Mouse (Mus musculus): ENCODE data around the gene Rufy1.

The Rufy1 gene

DNA sequence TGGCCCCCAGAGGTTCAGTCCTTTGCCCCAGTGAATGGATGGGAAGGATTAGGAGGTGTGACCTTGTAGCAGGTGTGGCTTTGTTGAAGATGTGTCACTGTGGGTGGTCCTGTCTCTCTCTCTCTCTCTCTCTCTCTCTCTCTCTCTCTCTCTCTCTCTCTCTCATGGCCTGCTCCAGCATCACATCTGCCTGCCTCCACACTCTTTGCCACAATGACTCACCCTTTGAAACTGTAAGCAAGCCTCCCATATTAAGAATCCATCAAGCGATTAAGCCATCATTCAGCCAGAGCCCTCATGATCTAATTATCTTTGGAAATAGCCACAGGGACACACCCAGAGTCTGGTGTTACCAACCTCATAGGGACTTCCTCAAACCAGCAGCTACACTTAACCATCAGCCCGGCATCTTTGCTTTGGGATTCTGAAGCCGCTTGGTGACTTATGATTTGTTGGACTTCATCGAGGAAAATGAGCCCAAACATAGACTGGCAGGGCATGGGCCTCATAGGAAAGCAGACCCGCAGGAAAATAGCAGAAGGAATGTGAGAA is 61.5 kb downstream of the Rufy1 start:
- in situ Hi-C loops (cut with MboI; ENCODE audit: low pct_unique_long_range_greater_than_20kb in 1 of 2, low sequenced_read_pairs in 2 of 2, unreplicated experiment in 1 of 2) = loop anchor here in 1 of 2 experiments (25.0 kb wide), 1 partner anchor 382 kb away; no protein-coding TSS in a partner anchor

DNA sequence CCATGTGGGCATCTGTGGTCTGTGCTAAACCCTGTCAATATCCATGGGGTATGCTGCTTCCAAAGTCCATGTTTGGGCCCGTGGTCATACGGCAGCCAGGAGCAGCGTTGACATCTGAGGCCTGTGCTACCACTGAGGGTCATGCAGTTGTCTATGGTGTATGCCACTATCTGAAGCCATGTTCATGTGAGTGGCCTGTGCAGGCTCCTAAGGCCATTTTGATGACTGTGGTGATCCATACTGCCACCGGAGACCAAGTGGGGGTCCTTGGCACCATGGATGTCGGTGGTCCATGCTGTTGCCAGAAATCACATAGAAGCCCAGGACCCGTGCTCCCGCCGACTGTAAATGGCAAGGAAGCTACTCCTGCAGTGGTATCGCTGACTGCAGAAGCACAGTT is 63.4 kb downstream of the Rufy1 start:
- in situ Hi-C loops (cut with MboI; ENCODE audit: low pct_unique_long_range_greater_than_20kb in 1 of 2, low sequenced_read_pairs in 2 of 2, unreplicated experiment in 1 of 2) = loop anchor here in 1 of 2 experiments (25.0 kb wide), 1 partner anchor 380 kb away; no protein-coding TSS in a partner anchor

- in situ Hi-C loops (cut with MboI; ENCODE audit: low pct_unique_long_range_greater_than_20kb in 1 of 2, low sequenced_read_pairs in 2 of 2, unreplicated experiment in 1 of 2) = loop anchor here in 1 of 2 experiments (25.0 kb wide), 1 partner anchor 378 kb away; no protein-coding TSS in a partner anchor
Observed at GRCm38 (mm10) chr11:50365322-50365721, 65.6 kb downstream of the Rufy1 start.

GRCm38 (mm10) chr11:50364548-50364947 is 66.4 kb downstream of the Rufy1 start:
- in situ Hi-C loops (cut with MboI; ENCODE audit: low pct_unique_long_range_greater_than_20kb in 1 of 2, low sequenced_read_pairs in 2 of 2, unreplicated experiment in 1 of 2) = loop anchor here in 1 of 2 experiments (25.0 kb wide), 1 partner anchor 377 kb away; no protein-coding TSS in a partner anchor

- in situ Hi-C loops (cut with MboI; ENCODE audit: low pct_unique_long_range_greater_than_20kb in 1 of 2, low sequenced_read_pairs in 2 of 2, unreplicated experiment in 1 of 2) = loop anchor here in 1 of 2 experiments (25.0 kb wide), 1 partner anchor 374 kb away; no protein-coding TSS in a partner anchor
Observed at GRCm38 (mm10) chr11:50361282-50361681, 69.6 kb downstream of the Rufy1 start.

- in situ Hi-C loops (cut with MboI; ENCODE audit: low pct_unique_long_range_greater_than_20kb in 1 of 2, low sequenced_read_pairs in 2 of 2, unreplicated experiment in 1 of 2) = loop anchor here in 1 of 2 experiments (25.0 kb wide), 1 partner anchor 372 kb away; no protein-coding TSS in a partner anchor
Observed at GRCm38 (mm10) chr11:50358950-50359861, 71.7 kb downstream of the Rufy1 start.

DNA sequence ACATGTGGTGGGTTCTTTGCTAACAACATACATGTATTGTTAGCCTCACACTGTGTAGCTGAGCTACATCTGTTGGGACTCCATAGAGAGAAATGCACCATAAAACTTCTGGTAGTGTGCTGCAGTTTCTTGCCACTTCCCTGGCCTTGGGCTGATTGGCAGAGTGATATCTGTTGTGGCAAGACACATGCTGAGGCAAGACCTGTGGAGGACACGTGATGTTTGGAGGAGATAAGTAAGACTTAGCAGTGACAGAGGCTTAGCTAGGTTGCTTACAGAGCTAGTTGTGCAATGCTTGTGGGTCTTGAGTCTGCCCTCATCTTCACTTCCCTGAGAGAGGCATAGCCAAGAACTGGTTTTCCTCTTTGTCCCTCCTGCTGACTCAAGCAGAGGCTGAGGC is 75.5 kb downstream of the Rufy1 start:
- in situ Hi-C loops (cut with MboI; ENCODE audit: low pct_unique_long_range_greater_than_20kb in 1 of 2, low sequenced_read_pairs in 2 of 2, unreplicated experiment in 1 of 2) = loop anchor here in 1 of 2 experiments (25.0 kb wide), 1 partner anchor 368 kb away; no protein-coding TSS in a partner anchor

DNA sequence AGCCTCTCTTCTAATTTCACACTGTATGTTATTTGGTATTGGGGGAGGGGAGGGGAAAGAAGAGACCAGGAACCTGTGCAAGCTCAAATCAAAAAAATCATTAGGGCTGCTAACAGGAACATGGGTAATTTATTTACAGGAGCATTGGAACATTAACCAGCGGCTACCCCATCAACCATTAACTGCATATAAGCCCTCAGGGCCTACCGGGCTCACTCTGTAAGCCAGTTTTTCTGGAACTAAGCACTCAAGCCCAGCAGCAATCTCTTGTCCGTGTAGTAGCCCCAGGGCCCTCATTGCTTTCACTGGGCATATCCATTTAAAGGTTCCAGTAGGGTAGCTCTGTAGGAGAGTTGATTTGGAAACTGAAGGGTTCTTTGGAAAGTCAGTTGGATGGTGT is 76.1 kb downstream of the Rufy1 start:
- in situ Hi-C loops (cut with MboI; ENCODE audit: low pct_unique_long_range_greater_than_20kb in 1 of 2, low sequenced_read_pairs in 2 of 2, unreplicated experiment in 1 of 2) = loop anchor here in 1 of 2 experiments (25.0 kb wide), 1 partner anchor 368 kb away; no protein-coding TSS in a partner anchor

DNA sequence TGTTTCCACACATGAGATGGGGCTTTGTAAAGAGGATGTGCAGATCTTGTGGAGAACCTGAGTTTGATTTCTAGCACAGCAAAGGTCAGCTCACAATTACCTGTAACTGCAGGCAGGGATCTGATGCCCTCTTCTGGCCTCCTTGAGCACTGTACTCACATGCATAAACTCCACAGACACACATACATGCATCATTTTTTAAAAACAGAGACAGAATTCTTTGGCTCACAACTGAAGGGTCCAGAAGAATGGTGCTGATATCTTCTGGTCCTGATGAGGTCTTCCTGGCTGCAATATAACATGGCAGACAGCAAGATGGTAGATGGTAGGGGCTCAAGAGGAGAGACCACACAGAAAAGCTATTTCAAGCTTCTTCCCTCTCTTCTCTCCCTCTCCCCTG is 76.8 kb downstream of the Rufy1 start, which contains the start of gene Cby3:
Cby3 (plus strand) TSS at position 301 of the 400 bp plus-strand sequence.
- in situ Hi-C loops (cut with MboI; ENCODE audit: low pct_unique_long_range_greater_than_20kb in 1 of 2, low sequenced_read_pairs in 2 of 2, unreplicated experiment in 1 of 2) = loop anchor here in 1 of 2 experiments (25.0 kb wide), 1 partner anchor 367 kb away; no protein-coding TSS in a partner anchor

DNA sequence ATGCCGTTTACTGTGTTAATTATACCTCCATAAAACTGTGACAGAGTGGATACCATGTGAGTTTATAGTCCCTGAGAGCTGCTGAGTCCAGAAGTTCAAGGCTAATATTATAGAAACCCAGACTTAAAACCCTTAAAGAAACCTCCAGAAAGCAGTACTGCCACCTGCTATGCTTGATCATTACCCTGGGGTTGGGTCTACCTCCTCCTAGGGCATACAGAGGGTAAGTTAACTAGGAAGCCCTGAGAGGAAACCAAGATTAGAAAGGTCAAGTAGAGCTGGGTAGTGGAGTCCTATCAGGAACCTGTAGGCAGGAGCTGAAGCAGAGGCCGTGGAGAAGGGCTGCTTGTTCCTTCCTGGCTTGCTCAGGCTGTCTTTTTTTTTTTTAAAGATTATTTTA is 78.7 kb downstream of the Rufy1 start:
- in situ Hi-C loops (cut with MboI; ENCODE audit: low pct_unique_long_range_greater_than_20kb in 1 of 2, low sequenced_read_pairs in 2 of 2, unreplicated experiment in 1 of 2) = loop anchor here in 1 of 2 experiments (25.0 kb wide), 1 partner anchor 365 kb away; no protein-coding TSS in a partner anchor

DNA sequence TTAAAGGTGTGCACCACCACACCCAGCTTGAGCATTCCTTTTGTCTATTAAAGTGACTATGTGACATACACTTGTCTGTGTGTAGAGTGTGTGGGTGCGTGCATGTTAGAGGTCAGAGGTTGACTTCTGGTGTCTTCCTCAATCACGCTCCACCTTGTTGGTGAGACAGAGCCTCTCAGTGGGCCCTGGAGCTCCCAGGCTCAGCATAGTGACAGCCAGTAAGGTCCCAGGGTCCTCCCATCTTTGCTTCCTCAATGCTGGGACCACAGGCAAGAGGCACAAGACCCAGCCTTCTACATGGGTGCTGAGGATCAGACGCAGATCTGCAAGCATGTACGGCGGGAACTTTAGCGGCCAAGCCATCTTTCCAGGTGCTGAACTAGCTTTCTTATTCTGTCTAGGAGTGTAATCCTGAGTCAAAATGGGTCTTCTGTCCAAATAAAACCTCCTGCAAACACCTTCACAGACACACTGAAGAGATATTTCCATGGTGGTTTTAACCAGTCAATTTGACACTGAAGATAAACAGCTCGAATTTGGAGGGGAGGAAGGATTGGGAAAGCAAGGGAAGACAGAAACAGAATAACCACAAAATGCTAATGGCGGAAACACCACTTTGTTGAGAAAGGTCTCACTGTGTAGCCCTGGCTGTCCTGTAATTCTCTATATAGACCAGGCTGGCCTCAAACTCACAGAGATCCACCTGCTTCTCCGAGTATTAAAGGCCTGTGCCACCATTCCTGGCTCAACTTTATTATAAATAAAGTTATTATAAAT is 84.5 kb downstream of the Rufy1 start:
- in situ Hi-C loops (cut with MboI; ENCODE audit: low pct_unique_long_range_greater_than_20kb in 1 of 2, low sequenced_read_pairs in 2 of 2, unreplicated experiment in 1 of 2) = no loop called here

GRCm38 (mm10) chr11:50345486-50345885 is 85.4 kb downstream of the Rufy1 start:
- in situ Hi-C loops (cut with MboI; ENCODE audit: low pct_unique_long_range_greater_than_20kb in 1 of 2, low sequenced_read_pairs in 2 of 2, unreplicated experiment in 1 of 2) = no loop called here
